Mouse (Mus musculus): ENCODE data around the gene Rrbp1. TPM values are rescaled to one million over a fixed set of nuclear protein-coding genes. Genes with fewer than 3 reads are reported as not detected.

Gene Rrbp1
- total RNA-seq (2021), result 100 to 1,000 TPM; 228 to 233 TPM
- long read RNA-seq, experiment 1, full-length matches to known transcripts, result 5 of 53 reads
- long read RNA-seq, experiment 1, partial matches to known transcripts, result 32 of 53 reads
- long read RNA-seq, experiment 1, other reads (novel, unspliced or antisense), result 16 of 53 reads
- long read RNA-seq, experiment 2, full-length matches to known transcripts, result 44 of 179 reads
- long read RNA-seq, experiment 2, partial matches to known transcripts, result 97 of 179 reads
- long read RNA-seq, experiment 2, other reads (novel, unspliced or antisense), result 38 of 179 reads

- peak; percentile 92 to 98 for DNase-seq (ENCODE audit: low spot score in 2 of 2)
These were observed at the start of gene Rrbp1 for GRCm38 (mm10) chr2:144011080-144011551. Gene Rrbp1 (minus strand): TSS chr2:144011263.

- no peak for DNase-seq (ENCODE audit: low spot score in 2 of 2)
These were observed 46.7 kb upstream of the Rrbp1 start for GRCm38 (mm10) chr2:144057735-144058134.

- no peak for DNase-seq (ENCODE audit: low spot score in 2 of 2)
These were observed 41.5 kb upstream of the Rrbp1 start for GRCm38 (mm10) chr2:144052410-144053065.

- no peak for DNase-seq (ENCODE audit: low spot score in 2 of 2)
These were observed 39.8 kb upstream of the Rrbp1 start for GRCm38 (mm10) chr2:144050861-144051260.

GRCm38 (mm10) chr2:144050146-144050680, 39.1 kb upstream of the Rrbp1 start:
- DNase-seq (ENCODE audit: low spot score in 2 of 2), result no peak

GRCm38 (mm10) chr2:144046916-144047315, 35.9 kb upstream of the Rrbp1 start:
- DNase-seq (ENCODE audit: low spot score in 2 of 2), result no peak

- DNase-seq (ENCODE audit: low spot score in 2 of 2), result no peak
These were observed 34.9 kb upstream of the Rrbp1 start for GRCm38 (mm10) chr2:144045756-144046560.

- no peak for DNase-seq (ENCODE audit: low spot score in 2 of 2)
These were observed 33.7 kb upstream of the Rrbp1 start for GRCm38 (mm10) chr2:144044726-144045125.

GRCm38 (mm10) chr2:144032664-144033063, 21.6 kb upstream of the Rrbp1 start, which contains the start of gene Banf2:
Gene Banf2 (plus strand): TSS chr2:144033059.
- no peak for DNase-seq (ENCODE audit: low spot score in 2 of 2)

- no peak for DNase-seq (ENCODE audit: low spot score in 2 of 2)
These were observed 19.7 kb upstream of the Rrbp1 start for GRCm38 (mm10) chr2:144030791-144031190.

- no peak for DNase-seq (ENCODE audit: low spot score in 2 of 2)
These were observed 15.4 kb upstream of the Rrbp1 start for GRCm38 (mm10) chr2:144026456-144026855.

GRCm38 (mm10) chr2:144025361-144025760, 14.3 kb upstream of the Rrbp1 start:
- DNase-seq (ENCODE audit: low spot score in 2 of 2), result no peak

- DNase-seq (ENCODE audit: low spot score in 2 of 2), result no peak
These were observed 11.4 kb upstream of the Rrbp1 start for GRCm38 (mm10) chr2:144022441-144022840.

- no peak for DNase-seq (ENCODE audit: low spot score in 2 of 2)
These were observed 8.9 kb upstream of the Rrbp1 start for GRCm38 (mm10) chr2:144019971-144020370.

GRCm38 (mm10) chr2:144015861-144016260, 4.8 kb upstream of the Rrbp1 start:
- no peak for DNase-seq (ENCODE audit: low spot score in 2 of 2)

- no peak for DNase-seq (ENCODE audit: low spot score in 2 of 2)
These were observed 3.4 kb upstream of the Rrbp1 start for GRCm38 (mm10) chr2:144014481-144014880.

GRCm38 (mm10) chr2:144014051-144014450, 3.0 kb upstream of the Rrbp1 start:
- no peak for DNase-seq (ENCODE audit: low spot score in 2 of 2)

- peak; percentile 74 to 75 for DNase-seq (ENCODE audit: low spot score in 2 of 2)
These were observed 600 bp downstream of the Rrbp1 start for GRCm38 (mm10) chr2:144010282-144011044.

- DNase-seq (ENCODE audit: low spot score in 2 of 2), result peak in 1 of 2 experiments; percentile 20
These were observed 1.3 kb downstream of the Rrbp1 start for GRCm38 (mm10) chr2:144009551-144010281.

- no peak for DNase-seq (ENCODE audit: low spot score in 2 of 2)
These were observed 2.0 kb downstream of the Rrbp1 start for GRCm38 (mm10) chr2:144009081-144009480.
